Mouse (Mus musculus) CH12.LX (cell line): ENCODE measurements around the gene Gpr19. TPM values are rescaled to one million over a fixed set of nuclear protein-coding genes. Genes with fewer than 3 reads are reported as not detected.

Experiments used
- DNase-seq: peaks from one replicate; pipeline ENCODE4 v3.0.0-alpha.2; 2013; ENCODE audit errors: extremely low read depth
- H3K27ac ChIP-seq: 2 replicates; pipeline ENCODE4 v1.5.1; 2012; ENCODE audit warnings: low read depth, mild to moderate bottlenecking, control low read depth, moderate library complexity; ENCODE audit not compliant: insufficient read depth
- H3K27me3 ChIP-seq: replicated peaks from 2 replicates; pipeline ENCODE3; 2012; ENCODE audit warnings: inconsistent platforms
- H3K36me3 ChIP-seq, 2 experiments: replicated peaks in 1 of 2; 2 replicates each; pipeline versions ENCODE3 to v1.6.1; 2012; ENCODE audit warnings: inconsistent platforms in 1 of 2, low read length in 1 of 2, mild to moderate bottlenecking in 1 of 2, mixed read lengths in 1 of 2, moderate library complexity in 1 of 2; ENCODE audit not compliant: control insufficient read depth in 1 of 2, insufficient read depth in 1 of 2
- H3K4me1 ChIP-seq, 2 experiments: 2 replicates each; pipeline ENCODE4 v1.6.1; 2012; ENCODE audit warnings: inconsistent platforms in 1 of 2, moderate library complexity in 1 of 2; ENCODE audit not compliant: insufficient read depth in 2 of 2, control insufficient read depth in 1 of 2
- H3K4me2 ChIP-seq: 2 replicates; pipeline ENCODE4 v1.6.1; 2012; ENCODE audit warnings: low read depth, mild to moderate bottlenecking, control low read depth; ENCODE audit not compliant: poor library complexity, insufficient read depth, severe bottlenecking
- H3K4me3 ChIP-seq, 3 experiments: fragments of 150-350 bp in 1 of 3; sonication (generic) in 1 of 3; replicated peaks in 1 of 3; 2 replicates each; pipeline versions ENCODE3 to v1.5.1; 2011 to 2012; ENCODE audit warnings: low read depth in 2 of 3, low read length in 2 of 3, mild to moderate bottlenecking in 2 of 3, moderate library complexity in 2 of 3, control low read depth in 1 of 3, improper control_type of control experiment in 1 of 3, inconsistent platforms in 1 of 3, mixed read lengths in 1 of 3; ENCODE audit not compliant: poor library complexity in 1 of 3
- H3K79me2 ChIP-seq: replicated peaks from 2 replicates; pipeline ENCODE4 v1.6.1; 2012; ENCODE audit warnings: mild to moderate bottlenecking, moderate library complexity; ENCODE audit not compliant: control insufficient read depth, poor library complexity, insufficient read depth, severe bottlenecking; ENCODE audit errors: extremely low read depth
- H3K9ac ChIP-seq: 2 replicates; pipeline ENCODE4 v1.6.1; 2012; ENCODE audit warnings: low read depth, mild to moderate bottlenecking, control low read depth, moderate library complexity; ENCODE audit not compliant: insufficient read depth
- H3K9me3 ChIP-seq: replicated peaks from 2 replicates; pipeline ENCODE3; 2012; ENCODE audit warnings: low read length, inconsistent platforms, mixed read lengths
- CHD2 ChIP-seq: IDR thresholded peaks from 2 replicates; pipeline ENCODE4 v1.6.1; 2011; ENCODE audit warnings: low read length, improper control_type of control experiment
- CTCF ChIP-seq, 2 experiments: IDR thresholded peaks in 1 of 2; conservative IDR thresholded peaks in 1 of 2; 2 replicates each; pipeline ENCODE4 v1.5.1; 2011 to 2012; ENCODE audit warnings: low read depth in 2 of 2, low read length in 2 of 2, improper control_type of control experiment in 1 of 2, inconsistent platforms in 1 of 2, mild to moderate bottlenecking in 1 of 2, moderate library complexity in 1 of 2
- EP300 ChIP-seq: IDR thresholded peaks from 2 replicates; pipeline ENCODE4 v1.6.1; 2011; ENCODE audit warnings: low read length, improper control_type of control experiment
- ETS1 ChIP-seq: conservative IDR thresholded peaks from 2 replicates; pipeline ENCODE4 v1.6.1; 2012; ENCODE audit warnings: low read depth, mild to moderate bottlenecking, inconsistent platforms, low read length, improper control_type of control experiment, moderate library complexity
- GABPA ChIP-seq: IDR thresholded peaks from 2 replicates; pipeline ENCODE4 v1.6.1; 2012; ENCODE audit warnings: low read depth, low read length, improper control_type of control experiment, inconsistent platforms; ENCODE audit not compliant: insufficient replicate concordance
- JUN ChIP-seq: IDR thresholded peaks from 2 replicates; pipeline ENCODE4 v1.6.1; 2011; ENCODE audit warnings: low read depth, mild to moderate bottlenecking, low read length, improper control_type of control experiment, moderate library complexity; ENCODE audit not compliant: insufficient read depth
- KAT2A ChIP-seq: IDR thresholded peaks from 2 replicates; pipeline ENCODE4 v1.6.1; 2012; ENCODE audit warnings: low read length, improper control_type of control experiment, inconsistent platforms; ENCODE audit not compliant: insufficient replicate concordance
- MAFK ChIP-seq: IDR thresholded peaks from 2 replicates; pipeline ENCODE4 v1.6.1; 2011; ENCODE audit warnings: low read length, improper control_type of control experiment; ENCODE audit not compliant: insufficient replicate concordance
- MAX ChIP-seq: IDR thresholded peaks from 2 replicates; pipeline ENCODE4 v1.6.1; 2011; ENCODE audit warnings: low read length, improper control_type of control experiment
- MAZ ChIP-seq: IDR thresholded peaks from 2 replicates; pipeline ENCODE4 v1.6.1; 2012; ENCODE audit warnings: low read depth, mild to moderate bottlenecking, inconsistent platforms, low read length, improper control_type of control experiment, moderate library complexity
- MXI1 ChIP-seq: IDR thresholded peaks from 2 replicates; pipeline ENCODE4 v1.6.1; 2011; ENCODE audit warnings: mild to moderate bottlenecking, low read depth, low read length, improper control_type of control experiment
- MYC ChIP-seq: IDR thresholded peaks from 2 replicates; pipeline ENCODE4 v1.6.1; 2011; ENCODE audit warnings: low read depth, mild to moderate bottlenecking, improper control_type of control experiment, low read length
- NELFE ChIP-seq: IDR thresholded peaks from 2 replicates; pipeline ENCODE4 v1.6.1; 2011; ENCODE audit warnings: low read depth, low read length, improper control_type of control experiment
- NRF1 ChIP-seq: IDR thresholded peaks from 2 replicates; pipeline ENCODE4 v1.6.1; 2014; ENCODE audit warnings: low read depth, mild to moderate bottlenecking, inconsistent platforms, low read length, improper control_type of control experiment, moderate library complexity
- PAX5 ChIP-seq: IDR thresholded peaks from 2 replicates; pipeline ENCODE4 v1.6.1; 2012; ENCODE audit warnings: low read length, inconsistent platforms, mixed read lengths
- POLR2A ChIP-seq: IDR thresholded peaks from 2 replicates; pipeline ENCODE4 v1.6.1; 2011; ENCODE audit warnings: low read depth, mild to moderate bottlenecking, improper control_type of control experiment, low read length
- RAD21 ChIP-seq: IDR thresholded peaks from 2 replicates; pipeline ENCODE4 v1.6.1; 2011; ENCODE audit warnings: low read depth, mild to moderate bottlenecking, low read length, improper control_type of control experiment, moderate library complexity
- RCOR1 ChIP-seq: conservative IDR thresholded peaks from 2 replicates; pipeline ENCODE4 v1.6.1; 2012; ENCODE audit warnings: low read depth, mild to moderate bottlenecking, inconsistent platforms, low read length, improper control_type of control experiment
- SMC3 ChIP-seq: IDR thresholded peaks from 2 replicates; pipeline ENCODE4 v1.6.1; 2011; ENCODE audit warnings: low read depth, low read length, improper control_type of control experiment
- TCF12 ChIP-seq: IDR thresholded peaks from 2 replicates; pipeline ENCODE4 v1.6.1; 2014; ENCODE audit warnings: low read depth, mild to moderate bottlenecking, inconsistent platforms, low read length, improper control_type of control experiment
- USF2 ChIP-seq: conservative IDR thresholded peaks from 2 replicates; pipeline ENCODE4 v1.6.1; 2011; ENCODE audit warnings: low read depth, low read length, improper control_type of control experiment
- ZC3H11A ChIP-seq: IDR thresholded peaks from 2 replicates; pipeline ENCODE4 v1.6.1; 2012; ENCODE audit warnings: low read depth, mild to moderate bottlenecking, inconsistent platforms, low read length, improper control_type of control experiment
- ZKSCAN1 ChIP-seq: IDR thresholded peaks from 2 replicates; pipeline ENCODE4 v1.6.1; 2012; ENCODE audit warnings: low read depth, inconsistent platforms, low read length, improper control_type of control experiment, borderline replicate concordance
- ZNF384 ChIP-seq: IDR thresholded peaks from 2 replicates; pipeline ENCODE4 v1.6.1; 2012; ENCODE audit warnings: low read depth, low read length, improper control_type of control experiment, inconsistent platforms
- dilution Hi-C: fragments of 300-500 bp; cut with MboI; formaldehyde crosslinking; loops from 2 replicates; pipeline ENCODE4 v1.14.3; 2020; ENCODE audit warnings: low sequenced_read_pairs; ENCODE audit not compliant: extremely low pct_unique_long_range_greater_than_20kb, extremely low pct_ligation_motif_present
- in situ Hi-C: fragments of 300-500 bp; cut with MboI; formaldehyde crosslinking; loops from 3 replicates; pipeline ENCODE4 v1.14.3; 2019; ENCODE audit warnings: low sequenced_read_pairs, low pct_ligation_motif_present, low pct_unique_long_range_greater_than_20kb, mixed read lengths
- polyA plus RNA-seq: library from polyadenylated mRNA; unstranded; fragments of >175 nt; gene quantifications from 2 replicates; pipeline ENCODE4 v1.2.1, GENCODE M21; 2012; ENCODE audit warnings: low read depth; ENCODE audit not compliant: insufficient read length
- total RNA-seq, 2 experiments: library from RNA; depleted of rRNA; stranded (reverse); fragments of 300-350 nt in 1 of 2; fragments of >200 nt in 1 of 2; gene quantifications; 2 replicates each; pipeline ENCODE4 v1.2.3; 2012 to 2014

Gene Gpr19
- total and polyA plus RNA-seq, 3 experiments, result 4.8 to 7.5 (median 5.2) TPM

DNA sequence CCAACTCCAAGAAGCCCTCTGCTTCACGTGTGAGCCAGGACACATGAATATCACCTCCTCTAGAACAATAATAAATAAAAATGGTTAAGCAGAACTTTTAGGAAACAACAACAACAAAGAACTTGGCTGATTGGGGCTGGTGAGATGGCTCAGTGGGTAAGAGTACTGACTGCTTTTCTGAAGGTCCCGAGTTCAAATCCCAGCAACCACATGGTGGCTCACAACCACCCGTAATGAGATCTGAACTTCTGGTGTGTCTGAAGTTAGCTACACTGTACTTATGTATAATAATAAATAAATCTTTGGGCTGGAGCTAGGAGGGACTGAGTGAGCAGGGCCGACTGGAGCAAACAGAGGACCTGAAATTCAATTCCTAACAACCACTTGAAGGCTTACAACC lies 21.1 kb downstream of the Gpr19 start:
- Histone ChIP-seq H3K27ac (no peak overlapping the region), H3K27me3 (no peaks in the 10 kb centered on the region), H3K36me3 (peaks cover 6 to 19% of the 10 kb centered on the region in 2 experiments), H3K4me2 (no peak overlapping the region), H3K9me3 (no peaks in the 10 kb centered on the region), H3K4me1 (no peaks in the 10 kb centered on the region), H3K4me3 (no peak overlapping the region), H3K9ac (no peak overlapping the region), H3K79me2 (no peaks in the 10 kb centered on the region)
- in situ Hi-C loops, result no loop called here
- TF ChIP-seq MAX, result no peak
- TF ChIP-seq EP300, result no peak
- TF ChIP-seq GABPA, result no peak
- TF ChIP-seq RAD21, result no peak
- no peak for TF ChIP-seq NRF1
- TF ChIP-seq MXI1, result no peak
- dilution Hi-C loops, result no loop called here
- no peak for DNase-seq

DNA sequence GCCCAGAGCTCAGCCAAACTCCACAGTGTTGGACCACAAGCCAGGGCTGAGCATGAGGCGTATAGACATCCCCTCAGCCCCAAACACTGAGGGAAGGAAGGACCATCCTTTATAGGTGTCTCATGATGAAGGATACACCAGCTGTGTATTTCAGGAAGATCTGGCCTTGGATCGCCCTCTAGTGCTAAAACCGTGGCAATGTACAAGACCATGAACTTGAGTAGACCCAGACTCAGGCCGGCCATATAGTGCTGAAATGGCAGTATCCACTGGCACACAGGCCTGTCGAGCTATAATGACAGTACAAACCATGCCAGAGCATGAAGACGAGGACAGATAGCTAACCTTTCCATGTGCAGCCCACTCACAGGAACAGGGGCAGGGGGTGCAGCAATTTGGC lies 21.6 kb downstream of the Gpr19 start:
- peak; percentile 46 for DNase-seq
- H3K4me2 ChIP-seq, result no peak overlapping the region
- no peak for TF ChIP-seq MXI1
- peak; percentile 31 to 64; a peak in 3 of 4 replicates for TF ChIP-seq CTCF (conservative IDR thresholded peaks at IDR 0.05 in 1 of 2, IDR thresholded peaks at IDR 0.05 in 1 of 2; ENCODE audit: low read depth in 2 of 2, low read length in 2 of 2)
- peak; percentile 60 for TF ChIP-seq RAD21
- peak; percentile 57 for TF ChIP-seq SMC3
- no peak for TF ChIP-seq PAX5
- no peak for TF ChIP-seq ZC3H11A
- no peak for TF ChIP-seq CHD2
- no peak for TF ChIP-seq NRF1
- in situ Hi-C loops, result no loop called here
- H3K36me3 ChIP-seq, result peaks cover 2 to 14% of the 10 kb centered on the region in 2 experiments
- no peaks in the 10 kb centered on the region for H3K9me3 ChIP-seq
- H3K9ac ChIP-seq, result no peak overlapping the region
- no peaks in the 10 kb centered on the region for H3K4me1 ChIP-seq
- H3K79me2 ChIP-seq, result no peaks in the 10 kb centered on the region
- no peak overlapping the region for H3K27ac ChIP-seq
- no peak overlapping the region for H3K4me3 ChIP-seq
- dilution Hi-C loops, result no loop called here
- no peaks in the 10 kb centered on the region for H3K27me3 ChIP-seq

DNA sequence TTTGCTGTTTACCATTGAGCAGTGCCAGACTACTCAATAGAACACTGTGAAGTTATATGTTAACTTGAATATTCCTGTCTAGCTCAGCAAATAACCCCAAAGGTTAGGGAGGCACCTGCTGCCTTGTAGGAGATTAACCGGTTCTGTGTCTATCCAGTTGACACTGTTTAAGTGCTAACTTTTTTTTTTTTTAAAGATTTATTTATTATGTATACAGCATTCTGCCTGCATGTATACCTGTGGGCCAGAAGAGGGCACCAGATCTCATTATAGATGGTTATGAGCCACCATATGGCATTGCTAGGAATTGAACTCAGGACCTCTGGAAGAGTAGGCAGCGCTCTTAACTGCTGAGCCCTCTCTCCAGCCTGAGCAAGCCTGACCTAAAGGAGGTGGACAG lies 25.4 kb downstream of the Gpr19 start:
- no peak for DNase-seq
- in situ Hi-C loops, result loop anchor here (25.0 kb wide), 1 partner anchor 436 kb away; no protein-coding TSS in a partner anchor
- no peak overlapping the region for H3K9ac ChIP-seq

More for the DNA sequence above, 25.4 kb downstream of the Gpr19 start:
- dilution Hi-C loops, result no loop called here
- Histone ChIP-seq H3K27me3 (no peaks in the 10 kb centered on the region), H3K36me3 (peaks cover 9 to 26% of the 10 kb centered on the region in 2 experiments), H3K4me1 (no peaks in the 10 kb centered on the region), H3K9me3 (no peaks in the 10 kb centered on the region), H3K4me3 (no peak overlapping the region), H3K27ac (no peak overlapping the region), H3K4me2 (no peak overlapping the region), H3K79me2 (no peaks in the 10 kb centered on the region)
- TF ChIP-seq MAZ (no peak), TCF12 (no peak), PAX5 (no peak), ZNF384 (peak; percentile 82), CTCF (conservative IDR thresholded peaks at IDR 0.05 in 1 of 2, IDR thresholded peaks at IDR 0.05 in 1 of 2; ENCODE audit: low read depth in 2 of 2, low read length in 2 of 2) (peak; percentile 16 to 60; a peak in 3 of 4 replicates), SMC3 (peak; percentile 43), ETS1 (no peak), JUN (no peak), USF2 (no peak), MAFK (no peak), ZKSCAN1 (no peak), NELFE (no peak), KAT2A (no peak), RCOR1 (no peak), MYC (no peak), POLR2A (no peak), ZC3H11A (no peak), RAD21 (peak; percentile 46), GABPA (no peak)
